Mouse (Mus musculus) Patski (cell line): Measurements from ENCODE around the gene Pgr. TPM values are rescaled to one million over a fixed set of nuclear protein-coding genes. Genes with fewer than 3 reads are reported as not detected.
A peak's percentile ranks its signal among the peaks of the same experiment; 100 is the strongest.

Experiments used
- ATAC-seq: fragments of 100-300 bp; one replicate; pipeline ENCODE4 v1.8.0; 2021
- CTCF ChIA-PET: fragments of 350-600 bp; sonication (Branson Sonifier 250); formaldehyde crosslinking; loops from one replicate; lab custom pipeline; 2022; ENCODE audit warnings: inconsistent platforms; lab: Charles Lee
- POLR2A ChIA-PET: fragments of 350-600 bp; sonication (Branson Sonifier 250); formaldehyde crosslinking; loops from one replicate; lab custom pipeline; 2022; ENCODE audit warnings: antibody characterized with exemption, inconsistent platforms; lab: Charles Lee
- DNase-seq: peaks from one replicate; pipeline ENCODE4 v3.0.0-alpha.2; 2011; ENCODE audit warnings: low read depth, low spot score
- H3K27me3 ChIP-seq: fragments of 371-371 bp; one replicate; pipeline ENCODE4 v1.5.1; 2021
- CTCF ChIP-seq: fragments of 100-300 bp; IDR thresholded peaks from one replicate; pipeline ENCODE4 v1.5.1; 2021
- in situ Hi-C: fragments of 300-500 bp; cut with MboI; formaldehyde crosslinking; loops from 3 replicates; pipeline ENCODE4 v1.11.1; 2018; ENCODE audit warnings: low pct_unique_long_range_greater_than_20kb, mixed read lengths
- polyA plus RNA-seq: library from polyadenylated mRNA; unstranded; gene quantifications from one replicate; pipeline ENCODE4 v1.2.3, GENCODE M21; 2021

The Pgr gene
- polyA plus RNA-seq = not detected

DNA sequence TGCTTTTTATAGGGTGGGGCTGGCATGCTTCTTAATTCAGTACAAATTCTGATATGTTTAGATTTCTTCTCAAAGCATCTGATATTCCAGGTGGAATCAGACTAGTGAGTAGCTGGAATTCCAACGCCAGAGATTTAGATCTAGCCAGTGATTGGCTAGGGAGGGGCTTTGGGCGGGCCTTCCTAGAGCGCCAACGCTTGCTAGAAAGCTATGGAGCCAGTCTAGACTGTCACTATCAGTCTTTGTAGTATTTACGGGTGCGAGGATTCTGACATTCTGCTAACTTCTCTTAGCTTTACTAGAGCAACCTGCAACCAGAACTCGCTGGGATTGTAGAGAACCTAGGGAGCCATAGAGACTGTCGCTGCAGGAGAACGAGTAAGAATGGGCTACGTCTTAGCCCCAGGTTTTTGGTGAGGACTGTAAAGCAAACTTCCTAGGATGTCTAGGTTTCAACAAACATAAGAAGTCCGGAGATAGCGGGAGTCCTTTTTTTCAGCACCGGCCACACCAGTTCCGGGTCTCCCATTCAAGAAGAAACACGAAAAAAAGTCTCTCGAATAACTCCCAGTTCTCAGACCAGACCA is at the start of gene Pgr:
Pgr (plus strand) TSS at position 218 of the 587 bp plus-strand sequence.
- ChIA-PET CTCF (no interaction called here), POLR2A (no interaction called here)
- in situ Hi-C loops = no loop called here
- no peak for ATAC-seq
- TF ChIP-seq CTCF = no peak
- DNase-seq = no peak
- H3K27me3 ChIP-seq = peaks cover 34% of the 10 kb centered on the region

DNA sequence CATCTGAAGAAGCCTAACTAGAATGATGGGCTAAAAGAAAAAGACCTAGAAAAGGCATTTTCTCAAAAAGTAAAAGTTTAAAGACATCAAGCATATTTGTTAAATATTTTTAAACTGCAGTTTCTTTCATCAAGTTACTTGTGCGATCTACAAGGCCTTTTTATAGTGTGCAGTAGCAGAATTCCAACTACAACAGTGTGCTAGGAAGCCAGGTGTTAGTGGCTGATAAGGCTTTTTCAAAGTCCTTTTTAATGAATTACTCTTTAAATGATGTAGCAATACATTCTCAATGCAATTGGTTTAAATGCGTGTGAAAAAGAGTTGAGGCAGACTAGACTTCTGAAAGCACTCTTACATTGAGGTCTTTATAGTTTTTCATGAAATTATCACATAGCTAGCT is 42.2 kb upstream of the Pgr start:
- H3K27me3 ChIP-seq = no peaks in the 10 kb centered on the region
- ChIA-PET POLR2A (no interaction called here), CTCF (no interaction called here)
- DNase-seq (no peak), ATAC-seq (no peak)
- in situ Hi-C loops = no loop called here
- TF ChIP-seq CTCF = no peak

DNA sequence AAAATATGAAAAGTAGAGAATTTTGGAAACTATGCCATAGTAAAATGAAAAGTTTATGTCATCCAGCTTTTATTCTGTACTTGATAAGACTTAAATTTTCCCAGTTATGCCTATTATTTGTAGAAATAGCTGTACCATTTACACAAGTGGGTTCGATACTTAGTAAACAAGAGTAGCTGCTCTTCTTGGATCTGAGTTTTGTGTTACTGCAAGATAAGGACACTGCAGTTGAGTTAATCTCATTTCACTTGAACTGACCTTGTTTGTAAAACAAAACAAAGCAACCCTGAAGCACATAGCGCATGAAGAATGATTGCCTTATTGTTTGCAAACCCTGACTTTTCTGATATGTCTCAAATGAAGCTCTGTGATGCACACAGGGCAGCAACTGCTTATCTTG is 31.1 kb upstream of the Pgr start:
- DNase-seq (no peak), ATAC-seq (no peak)
- peaks cover 3% of the 10 kb centered on the region for H3K27me3 ChIP-seq
- ChIA-PET POLR2A (no interaction called here), CTCF (interaction anchor here (1.9 kb wide), 1 partner anchor 14 kb away, joined by 7 read pairs; no protein-coding TSS in a partner anchor)
- TF ChIP-seq CTCF = no peak
- in situ Hi-C loops = no loop called here

- ChIA-PET CTCF (no interaction called here), POLR2A (no interaction called here)
- no peak for TF ChIP-seq CTCF
- DNase-seq = no peak
- in situ Hi-C loops = no loop called here
- no peak for ATAC-seq
- H3K27me3 ChIP-seq = peaks cover 15% of the 10 kb centered on the region
Observed at GRCm38 (mm10) chr9:8895205-8895604, 4.4 kb upstream of the Pgr start.

GRCm38 (mm10) chr9:8900203-8901012 is 775 bp downstream of the Pgr start:
- POLR2A ChIA-PET = no interaction called here
- H3K27me3 ChIP-seq = peaks cover 34% of the 10 kb centered on the region
- CTCF ChIA-PET = no interaction called here
- in situ Hi-C loops = no loop called here
- no peak for DNase-seq
- peak; percentile 16 for ATAC-seq
- no peak for TF ChIP-seq CTCF

DNA sequence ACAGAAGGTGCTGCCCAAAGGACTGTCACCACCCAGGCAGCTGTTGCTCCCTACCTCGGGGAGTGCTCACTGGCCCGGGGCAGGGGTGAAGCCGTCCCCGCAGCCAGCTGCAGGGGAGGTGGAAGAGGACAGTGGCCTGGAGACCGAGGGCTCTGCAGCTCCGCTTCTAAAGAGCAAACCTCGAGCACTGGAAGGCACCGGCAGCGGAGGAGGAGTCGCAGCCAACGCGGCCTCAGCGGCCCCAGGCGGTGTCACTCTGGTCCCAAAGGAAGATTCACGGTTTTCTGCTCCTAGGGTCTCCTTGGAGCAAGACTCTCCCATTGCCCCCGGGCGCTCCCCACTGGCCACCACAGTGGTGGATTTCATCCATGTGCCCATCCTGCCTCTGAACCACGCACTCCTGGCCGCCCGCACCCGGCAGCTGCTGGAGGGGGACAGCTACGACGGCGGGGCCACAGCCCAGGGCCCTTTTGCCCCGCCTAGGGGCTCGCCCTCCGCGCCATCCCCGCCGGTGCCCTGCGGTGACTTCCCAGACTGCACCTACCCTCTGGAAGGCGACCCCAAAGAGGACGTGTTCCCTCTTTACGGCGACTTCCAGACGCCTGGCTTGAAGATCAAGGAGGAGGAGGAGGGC is 1.5 kb downstream of the Pgr start:
- in situ Hi-C loops = no loop called here
- ChIA-PET CTCF (no interaction called here), POLR2A (no interaction called here)
- H3K27me3 ChIP-seq = peaks cover 34% of the 10 kb centered on the region
- TF ChIP-seq CTCF = no peak
- DNase-seq (no peak), ATAC-seq (no peak)

DNA sequence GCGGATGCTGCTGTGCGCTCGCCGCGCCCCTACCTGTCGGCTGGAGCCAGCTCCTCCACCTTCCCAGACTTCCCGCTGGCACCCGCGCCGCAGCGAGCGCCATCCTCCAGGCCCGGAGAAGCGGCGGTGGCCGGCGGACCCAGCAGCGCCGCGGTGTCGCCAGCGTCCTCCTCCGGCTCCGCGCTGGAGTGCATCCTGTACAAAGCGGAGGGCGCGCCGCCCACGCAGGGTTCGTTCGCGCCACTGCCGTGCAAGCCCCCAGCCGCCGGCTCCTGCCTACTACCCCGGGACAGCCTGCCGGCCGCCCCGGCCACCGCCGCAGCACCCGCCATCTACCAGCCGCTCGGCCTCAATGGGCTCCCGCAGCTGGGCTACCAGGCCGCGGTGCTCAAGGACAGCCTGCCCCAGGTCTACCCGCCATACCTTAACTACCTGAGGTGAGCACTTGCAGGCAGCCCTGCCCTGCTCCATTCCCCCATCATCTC is 2.1 kb downstream of the Pgr start:
- CTCF ChIA-PET = no interaction called here
- in situ Hi-C loops = no loop called here
- H3K27me3 ChIP-seq = peaks cover 37% of the 10 kb centered on the region
- POLR2A ChIA-PET = no interaction called here
- no peak for ATAC-seq
- TF ChIP-seq CTCF = no peak
- DNase-seq = no peak

DNA sequence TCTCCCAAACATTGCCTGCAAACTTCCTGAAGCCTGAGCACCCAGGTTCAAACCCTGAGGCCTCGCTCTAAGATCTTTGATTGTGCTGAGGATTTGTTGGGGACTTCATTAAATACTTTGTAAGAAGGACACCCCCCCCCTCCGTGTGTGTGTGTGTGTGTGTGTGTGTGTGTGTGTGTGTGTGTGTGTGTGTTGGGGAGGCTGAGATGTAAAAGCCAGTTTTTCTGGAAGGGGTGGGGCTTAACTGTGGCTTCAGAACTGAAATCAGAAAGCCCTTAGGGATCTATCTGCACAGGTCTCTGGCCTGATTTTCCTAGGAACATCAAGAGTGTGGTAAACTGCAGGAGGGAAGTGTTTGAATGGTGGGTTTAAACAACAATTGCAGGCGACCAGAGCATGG is 2.6 kb downstream of the Pgr start:
- CTCF ChIA-PET = no interaction called here
- in situ Hi-C loops = no loop called here

GRCm38 (mm10) chr9:8927561-8927960 is 27.9 kb downstream of the Pgr start:
- DNase-seq (no peak), ATAC-seq (no peak)
- TF ChIP-seq CTCF = no peak
- in situ Hi-C loops = no loop called here
- peaks cover 13% of the 10 kb centered on the region for H3K27me3 ChIP-seq
- POLR2A ChIA-PET = no interaction called here
- CTCF ChIA-PET = no interaction called here

More for the DNA sequence above, 2.6 kb downstream of the Pgr start:
- ATAC-seq = no peak
- no peak for TF ChIP-seq CTCF
- no peak for DNase-seq
- POLR2A ChIA-PET = no interaction called here
- H3K27me3 ChIP-seq = peaks cover 37% of the 10 kb centered on the region

- TF ChIP-seq CTCF = no peak
- in situ Hi-C loops = no loop called here
- ATAC-seq = no peak
- ChIA-PET CTCF (no interaction called here), POLR2A (no interaction called here)
- no peaks in the 10 kb centered on the region for H3K27me3 ChIP-seq
- DNase-seq = no peak
Observed at GRCm38 (mm10) chr9:8937753-8938152, 38.1 kb downstream of the Pgr start.

DNA sequence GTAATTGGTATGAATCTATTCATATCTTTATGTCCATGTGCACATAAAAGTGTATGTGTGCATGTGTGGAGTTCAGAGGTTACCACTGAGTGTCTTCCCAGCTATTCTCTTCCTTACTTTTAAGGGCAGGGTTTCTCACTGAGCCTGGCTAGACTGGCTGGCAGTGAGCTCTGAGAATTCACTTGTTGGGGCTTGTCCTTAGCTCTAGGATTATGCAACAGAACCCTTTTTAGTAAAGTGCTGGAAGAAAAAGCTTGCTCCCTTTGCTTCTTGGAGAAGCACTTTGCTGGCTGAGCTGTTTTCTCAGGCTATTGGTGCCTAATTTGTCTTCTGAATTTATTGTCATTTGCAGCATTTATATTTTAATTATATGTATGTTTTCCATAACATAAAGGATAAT is 53.7 kb downstream of the Pgr start:
- ATAC-seq = no peak
- no peak for TF ChIP-seq CTCF
- no peak for DNase-seq
- CTCF ChIA-PET = interaction anchor here (1.0 kb wide), 1 partner anchor 11 kb away, joined by 3 read pairs; no protein-coding TSS in a partner anchor
- H3K27me3 ChIP-seq = peaks cover 23% of the 10 kb centered on the region
- POLR2A ChIA-PET = no interaction called here
- in situ Hi-C loops = no loop called here
